Mouse (Mus musculus) NIH3T3 (cell line): ENCODE measurements around the gene Lamc2.

ENCODE experiments used
- DNase-seq: peaks from one replicate; pipeline ENCODE4 v3.0.0-alpha.2; 2012; ENCODE audit warnings: low read depth

Lamc2 gene

GRCm38 (mm10) chr1:153180160-153180559, 6.1 kb downstream of the Lamc2 start:
- DNase-seq = no peak

- peak; percentile 72 for DNase-seq
Measured at GRCm38 (mm10) chr1:153174801-153175200, 11.4 kb downstream of the Lamc2 start.

GRCm38 (mm10) chr1:153173276-153173675, 13.0 kb downstream of the Lamc2 start:
- DNase-seq = peak; percentile 95

- DNase-seq = peak; percentile 64
Measured at GRCm38 (mm10) chr1:153172291-153172731, 13.9 kb downstream of the Lamc2 start.

- DNase-seq = peak; percentile 82
Measured at GRCm38 (mm10) chr1:153171011-153171410, 15.2 kb downstream of the Lamc2 start.

GRCm38 (mm10) chr1:153168293-153168692, 18.0 kb downstream of the Lamc2 start:
- peak; percentile 75 for DNase-seq

- peak; percentile 17 for DNase-seq
Measured at GRCm38 (mm10) chr1:153163831-153164230, 22.4 kb downstream of the Lamc2 start.

- DNase-seq = no peak
Measured at GRCm38 (mm10) chr1:153159137-153159536, 27.1 kb downstream of the Lamc2 start.

- no peak for DNase-seq
Measured at GRCm38 (mm10) chr1:153157021-153157623, 29.1 kb downstream of the Lamc2 start.

- peak; percentile 34 for DNase-seq
Measured at GRCm38 (mm10) chr1:153155364-153155763, 30.9 kb downstream of the Lamc2 start.

- DNase-seq = peak; percentile 69
Measured at GRCm38 (mm10) chr1:153153619-153154137, 32.6 kb downstream of the Lamc2 start.

- DNase-seq = peak; percentile 71
Measured at GRCm38 (mm10) chr1:153152594-153152993, 33.7 kb downstream of the Lamc2 start.

GRCm38 (mm10) chr1:153145791-153146190, 40.5 kb downstream of the Lamc2 start:
- peak; percentile 57 for DNase-seq

- no peak for DNase-seq
Measured at GRCm38 (mm10) chr1:153144021-153144420, 42.2 kb downstream of the Lamc2 start.

GRCm38 (mm10) chr1:153140747-153141228, 45.5 kb downstream of the Lamc2 start:
- no peak for DNase-seq

- DNase-seq = no peak
Measured at GRCm38 (mm10) chr1:153140265-153140664, 46.0 kb downstream of the Lamc2 start.

GRCm38 (mm10) chr1:153139635-153140034, 46.6 kb downstream of the Lamc2 start:
- DNase-seq = no peak

- no peak for DNase-seq
Measured at GRCm38 (mm10) chr1:153138486-153138885, 47.8 kb downstream of the Lamc2 start.

- peak; percentile 45 for DNase-seq
Measured at GRCm38 (mm10) chr1:153136647-153137046, 49.6 kb downstream of the Lamc2 start.

- peak; percentile 89 for DNase-seq
Measured at GRCm38 (mm10) chr1:153133865-153134781, 52.1 kb downstream of the Lamc2 start.

- peak; percentile 94 for DNase-seq
Measured at GRCm38 (mm10) chr1:153129992-153130713, 56.1 kb downstream of the Lamc2 start.

GRCm38 (mm10) chr1:153128780-153129179, 57.5 kb downstream of the Lamc2 start:
- no peak for DNase-seq
